Mouse (Mus musculus): ENCODE data around the gene Tectb. TPM values are rescaled to one million over a fixed set of nuclear protein-coding genes. Genes with fewer than 3 reads are reported as not detected.

The Tectb gene
- polyA plus RNA-seq, 1 experiment = not detected

DNA sequence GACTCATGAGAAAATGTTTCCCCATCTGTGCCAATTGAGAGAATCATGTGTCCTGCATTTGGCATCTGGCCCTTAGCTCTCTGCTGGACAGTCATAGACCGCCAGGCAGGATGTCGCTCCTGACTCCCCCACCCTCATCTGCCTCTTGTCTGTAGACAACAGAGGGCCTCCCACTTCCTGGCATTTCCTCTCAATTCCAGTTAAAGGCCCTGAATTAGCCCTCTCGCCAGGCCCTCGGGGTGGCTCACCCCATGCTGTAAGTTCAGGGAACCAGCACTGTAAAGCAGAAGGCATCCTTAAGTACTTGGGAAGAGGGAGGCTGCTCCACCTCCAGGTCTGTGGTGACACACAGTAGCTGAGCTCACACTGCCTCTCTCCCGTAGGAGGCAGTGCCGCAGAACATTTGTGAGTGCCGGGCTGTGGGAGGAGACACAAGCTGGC lies 64.3 kb downstream of the Tectb start:
- Histone ChIP-seq H3K27me3 (ENCODE audit: control insufficient read depth, insufficient read depth, low read length) (no peaks in the 10 kb centered on the region), H3K4me1 (ENCODE audit: control insufficient read depth, insufficient read depth, insufficient read length, low read length) (peaks cover 14% of the 10 kb centered on the region), H3K4me3 (ENCODE audit: low read depth, low read length) (no peak overlapping the region), H3K27ac (ENCODE audit: insufficient read depth, low read depth, low read length) (peak overlapping the region; percentile 80), H3K36me3 (ENCODE audit: control insufficient read depth, insufficient read depth, low read length) (no peaks in the 10 kb centered on the region)
- peak; percentile 33; the same call in 1 of the 2 replicates for TF ChIP-seq CTCF (IDR thresholded peaks at IDR 0.05; ENCODE audit: extremely low read depth, insufficient read length, insufficient replicate concordance, low read depth, low read length)
- no peak for TF ChIP-seq POLR2A (IDR thresholded peaks at IDR 0.05; ENCODE audit: low read depth, low read length)
- WGBS = 47% methylated on average over 7 of the region's 7 CpGs

Other genes with a start within 250 kb of the Tectb start
- gene Gpam, start 53.5 kb upstream of the Tectb start, polyA plus RNA-seq (2012; rRNA removed) = 3.7 and 4.7 TPM in 2 replicates
- gene Gucy2g, start 60.5 kb downstream of the Tectb start, polyA plus RNA-seq (2012; rRNA removed) = 0.03 TPM in 1 of 2 replicates, not detected in the other
- 73.3 and 185 TPM in 2 replicates for gene Acsl5, start 71.2 kb downstream of the Tectb start, polyA plus RNA-seq (2012; rRNA removed)
- gene Zdhhc6, start 135.3 kb downstream of the Tectb start, polyA plus RNA-seq (2012; rRNA removed) = 2.6 and 3.6 TPM in 2 replicates
- 3.6 and 8.1 TPM in 2 replicates for gene Vti1a, start 135.6 kb downstream of the Tectb start, polyA plus RNA-seq (2012; rRNA removed)

All from small intestine, adult 2 months (tissue).